Mouse (Mus musculus) CD8-positive naive resting alpha-beta T cell, adult 57 days (primary cell): ENCODE results near the gene Slfn5. TPM values are rescaled to one million over a fixed set of nuclear protein-coding genes. Genes with fewer than 3 reads are reported as not detected.

Experiments used
- total RNA-seq: library from RNA; stranded (reverse); gene quantifications from one replicate; pipeline ENCODE4 v1.2.4, GENCODE M21; 2023

The Slfn5 gene
- 40.9 TPM for total RNA-seq

GRCm38 (mm10) chr11:82950736-82951481 lies at the start of gene Slfn5:
Slfn5 (plus strand) TSS chr11:82951349.

DNA sequence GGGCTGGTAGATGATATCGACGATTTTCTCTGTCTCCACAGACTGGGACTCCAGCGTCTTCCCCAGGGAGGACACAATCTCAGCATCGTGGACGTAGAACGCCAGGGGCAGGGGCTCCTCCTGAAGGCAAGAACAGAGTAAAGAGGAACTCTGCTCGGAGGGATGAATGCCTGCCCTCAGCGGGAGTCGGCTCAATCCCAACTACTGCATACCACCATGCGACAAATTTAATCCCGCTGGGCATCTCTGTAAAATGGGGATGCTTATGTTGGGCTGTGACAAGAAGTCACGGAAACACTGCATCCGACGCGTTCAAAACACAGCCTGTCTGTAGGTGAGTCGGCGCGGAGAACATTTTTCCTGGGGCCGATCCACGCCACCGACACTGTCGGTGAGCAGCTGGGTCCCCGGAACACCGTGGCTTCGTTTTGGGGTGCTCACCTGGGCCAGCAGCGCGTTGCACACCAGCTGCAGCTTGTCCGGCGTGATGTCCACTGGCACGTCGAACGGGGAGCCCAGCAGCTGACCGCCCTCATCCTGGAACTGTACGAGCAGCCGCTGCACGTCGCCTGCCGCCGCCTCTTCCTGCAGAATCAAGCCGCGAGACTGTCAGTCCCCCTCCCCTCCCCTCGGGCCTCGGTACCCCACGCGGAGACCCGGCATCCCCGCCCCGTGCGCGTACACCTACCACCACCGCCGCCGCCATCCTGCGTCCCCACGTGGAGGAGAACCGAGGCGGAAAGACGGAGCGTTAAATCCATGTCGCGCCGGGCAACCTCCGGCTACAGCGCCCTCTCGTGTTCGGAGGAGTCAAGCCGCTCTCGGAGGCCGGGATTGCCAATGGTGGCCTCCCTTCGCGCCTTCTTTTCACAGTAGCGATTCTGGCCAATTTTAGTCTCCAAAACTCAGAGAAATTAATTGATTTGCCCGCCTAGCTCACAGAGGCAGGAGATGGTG lies 43.2 kb upstream of the Slfn5 start, which contains the start of gene Nle1:
Gene Nle1, minus strand, starts transcription at position 761 of the 957 bp plus-strand sequence.

DNA sequence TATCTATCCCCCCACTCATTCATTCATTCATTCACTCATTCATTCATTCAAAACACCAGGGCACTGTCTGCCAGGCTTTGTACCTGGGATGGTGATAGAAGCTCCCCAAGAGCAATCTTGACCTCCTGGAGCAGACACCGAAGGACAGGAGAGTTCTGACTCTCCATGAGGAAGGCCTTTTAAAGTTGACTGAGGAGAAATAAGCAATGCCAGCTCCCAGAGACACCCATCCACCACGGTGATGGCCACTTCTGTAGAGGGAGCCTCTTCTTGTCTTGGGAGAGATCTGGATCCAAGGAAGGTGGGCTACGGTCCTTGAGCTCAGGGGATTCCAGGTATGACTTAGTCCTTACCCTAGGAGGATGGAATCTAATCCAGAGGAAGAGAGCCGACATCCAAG lies 40.9 kb upstream of the Slfn5 start, which contains the start of gene Unc45b:
Gene Unc45b, plus strand, starts transcription at position 301 of the 400 bp plus-strand sequence.

GRCm38 (mm10) chr11:82991469-82992166 lies 40.5 kb downstream of the Slfn5 start, which contains the start of gene Slfn9:
Slfn9 (minus strand) TSS chr11:82991830.

Other genes with a start within 250 kb of the Slfn5 start
- gene Cct6b, start 187.0 kb upstream of the Slfn5 start, total RNA-seq, result 0.77 TPM
- gene Zfp830, start 187.0 kb upstream of the Slfn5 start, total RNA-seq, result 34.8 TPM
- gene Lig3, start 170.2 kb upstream of the Slfn5 start, total RNA-seq, result 42.7 TPM
- 18.6 TPM for gene Rffl, start 80.1 kb upstream of the Slfn5 start, total RNA-seq
- 18.7 TPM for gene Rad51d, start 60.7 kb upstream of the Slfn5 start, total RNA-seq
- gene Fndc8, start 59.2 kb upstream of the Slfn5 start, total RNA-seq, result not detected
- 103 TPM for gene Nle1, start 42.9 kb upstream of the Slfn5 start, total RNA-seq
- gene Unc45b, start 40.8 kb upstream of the Slfn5 start, total RNA-seq, result not detected
- gene Slfn9, start 40.5 kb downstream of the Slfn5 start, total RNA-seq, result 18.4 TPM
- 48.4 TPM for gene Slfn8, start 69.5 kb downstream of the Slfn5 start, total RNA-seq
- 134 TPM for gene Slfn2, start 113.8 kb downstream of the Slfn5 start, total RNA-seq
- 97.2 TPM for gene Slfn1, start 165.5 kb downstream of the Slfn5 start, total RNA-seq
- 1.4 TPM for gene Slfn4, start 223.8 kb downstream of the Slfn5 start, total RNA-seq
- 4.6 TPM for gene Slfn3, start 240.0 kb downstream of the Slfn5 start, total RNA-seq